In genomic region chr1:59762651-59763163, GRCm38 (mm10) we compare ENCODE assay signal across 8 mouse cellular contexts. TPM values are rescaled to one million over a fixed set of nuclear protein-coding genes. Genes with fewer than 3 reads are reported as not detected.
A peak's percentile ranks its signal among the peaks of the same experiment; 100 is the strongest.
DNase-seq lines count a peak whose midpoint lies in the region; ATAC-seq and TF ChIP-seq lines count a peak whose summit lies in the region.

No protein-coding gene starts in this region.

- under 1% methylated on average over 44 of the region's 44 CpGs for WGBS in heart, embryonic 11.5 days (ENCODE audit: insufficient replicate concordance)
- under 1% methylated on average over 44 of the region's 44 CpGs for WGBS in embryonic facial prominence, embryonic 10.5 days
- WGBS in heart, embryonic 16.5 days: under 1% methylated on average over 44 of the region's 44 CpGs
- WGBS in lung, postnatal 0 days: 1% methylated on average over 44 of the region's 44 CpGs

- peak; percentile 60 for ATAC-seq in heart, embryonic 11.5 days (replicated peaks; ENCODE audit: insufficient number of reproducible peaks, low FRiP score, low TSS enrichment)
- peak; percentile 33 for ATAC-seq in heart, embryonic 16.5 days (replicated peaks; ENCODE audit: extremely low read depth, insufficient read depth, low FRiP score)
- ATAC-seq in lung, postnatal 0 days: peak; percentile 29

- no peaks in the 10 kb centered on the region for H3K4me1 ChIP-seq in heart, embryonic 11.5 days (ENCODE audit: control insufficient read depth, insufficient read depth, low read length)
- peaks cover 34% of the 10 kb centered on the region for H3K4me1 ChIP-seq in embryonic facial prominence, embryonic 10.5 days
- peaks cover 12% of the 10 kb centered on the region for H3K4me1 ChIP-seq in heart, embryonic 16.5 days (ENCODE audit: control insufficient read depth, insufficient read depth, low read length)
- H3K4me1 ChIP-seq in lung, postnatal 0 days (ENCODE audit: insufficient read depth, low read depth, low read length): no peaks in the 10 kb centered on the region

- no peaks in the 10 kb centered on the region for H3K9me3 ChIP-seq in heart, embryonic 11.5 days (replicated peaks; ENCODE audit: control insufficient read depth, low read length)
- H3K9me3 ChIP-seq in embryonic facial prominence, embryonic 10.5 days: no peaks in the 10 kb centered on the region
- H3K9me3 ChIP-seq in heart, embryonic 16.5 days (replicated peaks; ENCODE audit: control insufficient read depth, low read length): no peaks in the 10 kb centered on the region
- no peaks in the 10 kb centered on the region for H3K9me3 ChIP-seq in lung, postnatal 0 days (ENCODE audit: low read length)

- no peak for TF ChIP-seq EP300 in lung, postnatal 0 days (IDR thresholded peaks at IDR 0.05)

- peak overlapping the region; percentile 91 for H3K27ac ChIP-seq in heart, embryonic 11.5 days (ENCODE audit: low read depth, low read length)
- peak overlapping the region; percentile 100 for H3K27ac ChIP-seq in embryonic facial prominence, embryonic 10.5 days (replicated peaks)
- peak overlapping the region; percentile 97 for H3K27ac ChIP-seq in heart, embryonic 16.5 days (ENCODE audit: low read length)
- peak overlapping the region; percentile 99 for H3K27ac ChIP-seq in lung, postnatal 0 days (ENCODE audit: low read length)

- H3K36me3 ChIP-seq in heart, embryonic 11.5 days (ENCODE audit: control insufficient read depth, insufficient read depth, low read length): no peaks in the 10 kb centered on the region
- no peaks in the 10 kb centered on the region for H3K36me3 ChIP-seq in embryonic facial prominence, embryonic 10.5 days (replicated peaks)
- H3K36me3 ChIP-seq in heart, embryonic 16.5 days (ENCODE audit: control insufficient read depth, insufficient read depth): no peaks in the 10 kb centered on the region
- no peaks in the 10 kb centered on the region for H3K36me3 ChIP-seq in lung, postnatal 0 days (ENCODE audit: insufficient read depth, low read length)

- peak overlapping the region; percentile 66 for H3K4me3 ChIP-seq in heart, embryonic 11.5 days (ENCODE audit: low read depth, low read length)
- H3K4me3 ChIP-seq in embryonic facial prominence, embryonic 10.5 days: peak overlapping the region; percentile 88
- H3K4me3 ChIP-seq in heart, embryonic 16.5 days (ENCODE audit: low read length): peak overlapping the region; percentile 94
- peak overlapping the region; percentile 86 for H3K4me3 ChIP-seq in lung, postnatal 0 days (ENCODE audit: low read depth, low read length)

- DNase-seq in heart, adult 11 months: no peak
- DNase-seq in MEL-GATA-1-ER (ENCODE audit: extremely low read depth, low read depth): peak; percentile 51
- DNase-seq in embryonic facial prominence, embryonic 10.5 days (ENCODE audit: low spot score): peak; percentile 78
- DNase-seq in layer of hippocampus, adult 9-11 months: peak; percentile 48
- DNase-seq in lung, postnatal 0 days (ENCODE audit: low spot score): peak; percentile 72
- DNase-seq in right cerebral cortex, adult 18-20 months: peak; percentile 56

- no peaks in the 10 kb centered on the region for H3K27me3 ChIP-seq in heart, embryonic 11.5 days (ENCODE audit: control insufficient read depth, insufficient read depth, low read length)
- H3K27me3 ChIP-seq in embryonic facial prominence, embryonic 10.5 days (replicated peaks; ENCODE audit: low read depth, poor library complexity, severe bottlenecking): no peaks in the 10 kb centered on the region
- H3K27me3 ChIP-seq in heart, embryonic 16.5 days (ENCODE audit: control insufficient read depth, insufficient read depth, low read length): no peaks in the 10 kb centered on the region
- no peaks in the 10 kb centered on the region for H3K27me3 ChIP-seq in lung, postnatal 0 days (replicated peaks; ENCODE audit: insufficient read depth, low read length)

- peak overlapping the region; percentile 92 for H3K4me2 ChIP-seq in heart, embryonic 11.5 days
- H3K4me2 ChIP-seq in heart, embryonic 16.5 days (ENCODE audit: low read depth, low read length): peak overlapping the region; percentile 64
- peak overlapping the region; percentile 80 for H3K4me2 ChIP-seq in lung, postnatal 0 days (replicated peaks; ENCODE audit: low read depth, low read length)

- H3K9ac ChIP-seq in heart, embryonic 11.5 days (ENCODE audit: low read depth, low read length): peak overlapping the region; percentile 86
- H3K9ac ChIP-seq in heart, embryonic 16.5 days (ENCODE audit: low read length): peak overlapping the region; percentile 95
- peak overlapping the region; percentile 92 for H3K9ac ChIP-seq in lung, postnatal 0 days (replicated peaks; ENCODE audit: low read depth)

- TF ChIP-seq CTCF in lung, postnatal 0 days (IDR thresholded peaks at IDR 0.05): no peak

RNA-seq across cellular contexts. Expression of gene Bmpr2, which starts 0.5 kb away (rescaled TPM):
- polyA plus RNA-seq in heart, embryonic 11.5 days (2014; fragmentation: Nextera tagmentation; extraction: Ambion mirVana): 12.0 and 12.7 TPM in 2 replicates
- polyA plus RNA-seq in embryonic facial prominence, embryonic 10.5 days (2016; fragmentation: Nextera tagmentation; extraction: Ambion mirVana): 6.4 and 7.1 TPM in 2 replicates
- polyA plus RNA-seq in heart, embryonic 16.5 days (2015; fragmentation: Nextera tagmentation; extraction: Ambion mirVana): 5.4 and 6.2 TPM in 2 replicates
- 17.9 and 22.2 TPM in 2 replicates for polyA plus RNA-seq in lung, postnatal 0 days (2015; fragmentation: Nextera tagmentation; extraction: Ambion mirVana)
